Mouse (Mus musculus): Measurements from ENCODE around the gene Slc51b. TPM values are rescaled to one million over a fixed set of nuclear protein-coding genes. Genes with fewer than 3 reads are reported as not detected.
A peak's percentile ranks its signal among the peaks of the same experiment; 100 is the strongest.

Slc51b gene
- polyA plus RNA-seq, 1 experiment from 2014 or later, result not detected

GRCm38 (mm10) chr9:65435211-65435610 is 12.5 kb upstream of the Slc51b start:
- Histone ChIP-seq H3K4me3 (peak overlapping the region; percentile 69; the same call in 1 of the 2 replicates), H3K27ac (no peak overlapping the region), H3K4me1 (peaks cover 8% of the 10 kb centered on the region; the same call in 1 of the 2 replicates), H3K36me3 (peaks cover 10% of the 10 kb centered on the region; the same call in 1 of the 2 replicates), H3K9me3 (no peaks in the 10 kb centered on the region), H3K27me3 (no peaks in the 10 kb centered on the region), H3K4me2 (peak overlapping the region; percentile 68; the same call in 1 of the 2 replicates), H3K9ac (no peak overlapping the region)
- no peak for ATAC-seq (ENCODE audit: borderline replicate concordance, extremely low read depth, low FRiP score, low TSS enrichment)
- 64% methylated on average over 4 of the region's 4 CpGs for WGBS

- WGBS, result 55% methylated on average over 5 of the region's 5 CpGs
- Histone ChIP-seq H3K4me2 (no peak overlapping the region), H3K9ac (no peak overlapping the region), H3K27me3 (no peaks in the 10 kb centered on the region), H3K4me1 (peaks cover 8% of the 10 kb centered on the region; the same call in 1 of the 2 replicates), H3K9me3 (no peaks in the 10 kb centered on the region), H3K27ac (no peak overlapping the region), H3K36me3 (0 out of 2 replicates have a peak, but pooled peaks cover 7% of the 10 kb centered on the region), H3K4me3 (no peak overlapping the region)
- no peak for ATAC-seq (ENCODE audit: borderline replicate concordance, extremely low read depth, low FRiP score, low TSS enrichment)
Observed at GRCm38 (mm10) chr9:65434140-65434539, 11.4 kb upstream of the Slc51b start.

GRCm38 (mm10) chr9:65432236-65432635 is 9.5 kb upstream of the Slc51b start:
- ATAC-seq (ENCODE audit: borderline replicate concordance, extremely low read depth, low FRiP score, low TSS enrichment), result 0 out of 2 replicates have a peak, but pooled peaks have one; percentile 32
- Histone ChIP-seq H3K27ac (no peak overlapping the region), H3K4me2 (no peak overlapping the region), H3K4me3 (no peak overlapping the region), H3K27me3 (no peaks in the 10 kb centered on the region), H3K36me3 (no peaks in the 10 kb centered on the region), H3K9me3 (no peaks in the 10 kb centered on the region), H3K9ac (no peak overlapping the region), H3K4me1 (peaks cover 8% of the 10 kb centered on the region; the same call in 1 of the 2 replicates)
- 1% methylated on average over 3 of the region's 3 CpGs for WGBS

GRCm38 (mm10) chr9:65430921-65431320 is 8.2 kb upstream of the Slc51b start:
- ATAC-seq (ENCODE audit: borderline replicate concordance, extremely low read depth, low FRiP score, low TSS enrichment), result no peak
- no peak overlapping the region for H3K27ac ChIP-seq
- H3K9me3 ChIP-seq, result no peaks in the 10 kb centered on the region
- H3K9ac ChIP-seq, result no peak overlapping the region
- no peak overlapping the region for H3K4me3 ChIP-seq
- 86% methylated on average over 5 of the region's 5 CpGs for WGBS
- no peaks in the 10 kb centered on the region for H3K36me3 ChIP-seq
- no peaks in the 10 kb centered on the region for H3K27me3 ChIP-seq
- H3K4me2 ChIP-seq, result no peak overlapping the region
- H3K4me1 ChIP-seq, result 0 out of 2 replicates have a peak, but pooled peaks cover 3% of the 10 kb centered on the region

- no peak overlapping the region for H3K9ac ChIP-seq
- no peak overlapping the region for H3K27ac ChIP-seq
- no peaks in the 10 kb centered on the region for H3K36me3 ChIP-seq
- no peak overlapping the region for H3K4me2 ChIP-seq
- no peaks in the 10 kb centered on the region for H3K27me3 ChIP-seq
- no peaks in the 10 kb centered on the region for H3K9me3 ChIP-seq
- no peak for ATAC-seq (ENCODE audit: borderline replicate concordance, extremely low read depth, low FRiP score, low TSS enrichment)
- no peak overlapping the region for H3K4me3 ChIP-seq
- 0 out of 2 replicates have a peak, but pooled peaks cover 3% of the 10 kb centered on the region for H3K4me1 ChIP-seq
Observed at GRCm38 (mm10) chr9:65430401-65430800, 7.6 kb upstream of the Slc51b start.

- Histone ChIP-seq H3K27ac (no peak overlapping the region), H3K36me3 (no peaks in the 10 kb centered on the region), H3K4me2 (no peak overlapping the region), H3K4me1 (no peaks in the 10 kb centered on the region), H3K9me3 (no peaks in the 10 kb centered on the region), H3K4me3 (no peak overlapping the region), H3K9ac (no peak overlapping the region), H3K27me3 (no peaks in the 10 kb centered on the region)
- WGBS, result 76% methylated on average over 5 of the region's 5 CpGs
- ATAC-seq (ENCODE audit: borderline replicate concordance, extremely low read depth, low FRiP score, low TSS enrichment), result no peak
Observed at GRCm38 (mm10) chr9:65428003-65428402, 5.2 kb upstream of the Slc51b start.

GRCm38 (mm10) chr9:65427511-65427910 is 4.8 kb upstream of the Slc51b start:
- no peak for ATAC-seq (ENCODE audit: borderline replicate concordance, extremely low read depth, low FRiP score, low TSS enrichment)
- Histone ChIP-seq H3K27me3 (no peaks in the 10 kb centered on the region), H3K9ac (no peak overlapping the region), H3K9me3 (no peaks in the 10 kb centered on the region), H3K36me3 (no peaks in the 10 kb centered on the region), H3K27ac (no peak overlapping the region), H3K4me3 (no peak overlapping the region), H3K4me2 (no peak overlapping the region), H3K4me1 (no peaks in the 10 kb centered on the region)
- WGBS, result 63% methylated on average over 2 of the region's 2 CpGs

- WGBS, result 31% methylated on average over 3 of the region's 3 CpGs
- no peak overlapping the region for H3K9ac ChIP-seq
- no peaks in the 10 kb centered on the region for H3K36me3 ChIP-seq
- no peaks in the 10 kb centered on the region for H3K27me3 ChIP-seq
- H3K9me3 ChIP-seq, result no peaks in the 10 kb centered on the region
- no peak overlapping the region for H3K4me2 ChIP-seq
- H3K4me3 ChIP-seq, result no peak overlapping the region
- H3K4me1 ChIP-seq, result no peaks in the 10 kb centered on the region
- ATAC-seq (ENCODE audit: borderline replicate concordance, extremely low read depth, low FRiP score, low TSS enrichment), result no peak
- H3K27ac ChIP-seq, result no peak overlapping the region
Observed at GRCm38 (mm10) chr9:65424393-65424792, 1.6 kb upstream of the Slc51b start.

GRCm38 (mm10) chr9:65419633-65420032 is 3.1 kb downstream of the Slc51b start:
- WGBS, result 60% methylated on average over 3 of the region's 3 CpGs
- H3K27ac ChIP-seq, result no peak overlapping the region
- no peaks in the 10 kb centered on the region for H3K9me3 ChIP-seq

GRCm38 (mm10) chr9:65417738-65418137 is 5.0 kb downstream of the Slc51b start:
- 35% methylated on average over 3 of the region's 3 CpGs for WGBS
- Histone ChIP-seq H3K36me3 (no peaks in the 10 kb centered on the region), H3K4me1 (no peaks in the 10 kb centered on the region), H3K4me2 (no peak overlapping the region), H3K9ac (no peak overlapping the region), H3K27ac (no peak overlapping the region), H3K4me3 (no peak overlapping the region), H3K9me3 (no peaks in the 10 kb centered on the region), H3K27me3 (no peaks in the 10 kb centered on the region)
- no peak for ATAC-seq (ENCODE audit: borderline replicate concordance, extremely low read depth, low FRiP score, low TSS enrichment)

More at GRCm38 (mm10) chr9:65419633-65420032, 3.1 kb downstream of the Slc51b start:
- Histone ChIP-seq H3K4me2 (no peak overlapping the region), H3K4me3 (no peak overlapping the region), H3K27me3 (no peaks in the 10 kb centered on the region), H3K36me3 (no peaks in the 10 kb centered on the region), H3K4me1 (no peaks in the 10 kb centered on the region), H3K9ac (no peak overlapping the region)
- ATAC-seq (ENCODE audit: borderline replicate concordance, extremely low read depth, low FRiP score, low TSS enrichment), result no peak

- Histone ChIP-seq H3K4me3 (no peak overlapping the region), H3K27me3 (no peaks in the 10 kb centered on the region), H3K9ac (no peak overlapping the region), H3K9me3 (no peaks in the 10 kb centered on the region), H3K27ac (no peak overlapping the region), H3K4me2 (no peak overlapping the region), H3K36me3 (peaks cover 17% of the 10 kb centered on the region), H3K4me1 (no peaks in the 10 kb centered on the region)
- no peak for ATAC-seq (ENCODE audit: borderline replicate concordance, extremely low read depth, low FRiP score, low TSS enrichment)
- WGBS, result 44% methylated on average over 3 of the region's 3 CpGs
Observed at GRCm38 (mm10) chr9:65411326-65411725, 11.4 kb downstream of the Slc51b start.

- no peaks in the 10 kb centered on the region for H3K27me3 ChIP-seq
- ATAC-seq (ENCODE audit: borderline replicate concordance, extremely low read depth, low FRiP score, low TSS enrichment), result no peak
- no peak overlapping the region for H3K4me2 ChIP-seq
- H3K27ac ChIP-seq, result no peak overlapping the region
- H3K4me1 ChIP-seq, result no peaks in the 10 kb centered on the region
- 81% methylated on average over 8 of the region's 8 CpGs for WGBS
- H3K4me3 ChIP-seq, result no peak overlapping the region
- peaks cover 17% of the 10 kb centered on the region for H3K36me3 ChIP-seq
- no peaks in the 10 kb centered on the region for H3K9me3 ChIP-seq
- H3K9ac ChIP-seq, result no peak overlapping the region
Observed at GRCm38 (mm10) chr9:65410378-65410777, 12.4 kb downstream of the Slc51b start.

- 49% methylated on average over 5 of the region's 5 CpGs for WGBS
- no peak overlapping the region for H3K4me2 ChIP-seq
- H3K9me3 ChIP-seq, result no peaks in the 10 kb centered on the region
- no peaks in the 10 kb centered on the region for H3K27me3 ChIP-seq
- H3K9ac ChIP-seq, result no peak overlapping the region
- no peak overlapping the region for H3K27ac ChIP-seq
- H3K4me3 ChIP-seq, result no peak overlapping the region
- no peak for ATAC-seq (ENCODE audit: borderline replicate concordance, extremely low read depth, low FRiP score, low TSS enrichment)
- peaks cover 17% of the 10 kb centered on the region for H3K36me3 ChIP-seq
- H3K4me1 ChIP-seq, result peaks cover 6% of the 10 kb centered on the region
Observed at GRCm38 (mm10) chr9:65408871-65409295, 13.9 kb downstream of the Slc51b start.

Measured in lung, embryonic 15.5 days (tissue).